ENCODE assay signal across 20 mouse cellular contexts in the genomic region with DNA sequence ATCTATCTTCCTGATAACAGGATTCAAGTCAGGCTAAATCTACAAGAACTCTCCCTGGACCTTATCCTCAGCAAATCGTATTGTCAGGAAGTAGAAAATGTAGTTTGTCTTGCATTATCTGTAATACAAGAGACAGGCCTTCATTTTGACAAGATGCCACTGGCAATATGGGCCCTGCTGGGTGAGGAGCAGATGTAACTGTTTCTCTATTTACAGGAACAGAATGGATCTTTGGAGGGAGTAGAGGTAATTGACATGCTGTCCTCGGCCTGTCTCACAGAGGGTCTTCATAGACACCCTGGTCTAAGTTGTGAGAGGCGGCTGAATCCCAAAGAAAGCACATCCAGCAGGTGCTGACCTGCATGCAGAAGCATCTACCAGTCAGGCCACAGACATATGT. TPM values are rescaled to one million over a fixed set of nuclear protein-coding genes. Genes with fewer than 3 reads are reported as not detected.
"Had no signal": no experiment of that assay in that cellular context is flagged by ENCODE, and none has a peak within 500 bp of the region (broad histone marks: within the 10 kb centered on the region; RNA-seq: fewer than 3 reads in every experiment).

No protein-coding gene starts in this region.

- H3K4me1 ChIP-seq: lung, embryonic 15.5 days; megakaryocyte, embryonic 14.5 days; midbrain, embryonic 13.5 days; neural tube, embryonic 12.5 days; stomach, embryonic 15.5 days had no signal

- H3K27ac ChIP-seq: lung, embryonic 15.5 days; macrophage; midbrain, embryonic 13.5 days; neural tube, embryonic 12.5 days; stomach, embryonic 15.5 days; stomach, postnatal 0 days had no signal

- H3K9me3 ChIP-seq: lung, embryonic 15.5 days; megakaryocyte, embryonic 14.5 days; midbrain, embryonic 13.5 days; neural tube, embryonic 12.5 days; stomach, embryonic 15.5 days had no signal

- H3K27me3 ChIP-seq: lung, embryonic 15.5 days; megakaryocyte, embryonic 14.5 days; midbrain, embryonic 13.5 days; neural tube, embryonic 12.5 days; stomach, embryonic 15.5 days had no signal

- H3K36me3 ChIP-seq: lung, embryonic 15.5 days; midbrain, embryonic 13.5 days; neural tube, embryonic 12.5 days; stomach, embryonic 15.5 days had no signal

- DNase-seq: liver, postnatal 0 days; lung, adult 2 months; lung, postnatal 14 days; lung, postnatal 36 days; right cerebral cortex, postnatal 14 days; thymus, adult 2 months; thymus, postnatal 25 days; thymus, postnatal 4 days had no signal

- ATAC-seq: liver, postnatal 0 days; lung, postnatal 0 days; midbrain, embryonic 13.5 days; midbrain, embryonic 16.5 days had no signal

- H3K4me3 ChIP-seq: lung, embryonic 15.5 days; megakaryocyte, embryonic 14.5 days; midbrain, embryonic 13.5 days; neural tube, embryonic 12.5 days; stomach, embryonic 15.5 days had no signal

RNA-seq across cellular contexts. Expression of gene Sgcd, which starts 35.5 kb away (rescaled TPM):
- total RNA-seq: megakaryocyte progenitor cell, adult 5-6 weeks; monocyte, adult 5-6 weeks; neutrophil, adult 5-6 weeks had no signal
- polyA plus RNA-seq: macrophage had no signal
